Mouse (Mus musculus) left cerebral cortex, adult 2 months (tissue): ENCODE measurements around the gene Sobp. TPM values are rescaled to one million over a fixed set of nuclear protein-coding genes. Genes with fewer than 3 reads are reported as not detected.
A peak's percentile ranks its signal among the peaks of the same experiment; 100 is the strongest.

ENCODE experiments used
- DNase-seq, 2 experiments: peaks; one replicate each; pipeline ENCODE4 v3.0.0; 2021 to 2022; ENCODE audit warnings: low spot score in 2 of 2, mixed read lengths in 1 of 2; ENCODE audit errors: extremely low spot score in 1 of 2
- H3K27ac ChIP-seq: fragments of 200-600 bp; 2 replicates; pipeline ENCODE4 v1.8.1; 2022
- H3K4me3 ChIP-seq: fragments of 200-600 bp; 2 replicates; pipeline ENCODE4 v1.8.1; 2022
- CTCF ChIP-seq: fragments of 200-600 bp; IDR thresholded peaks from 2 replicates; pipeline ENCODE4 v1.8.1; 2022; ENCODE audit warnings: antibody characterized with exemption, mild to moderate bottlenecking, moderate library complexity
- intact Hi-C: fragments of 180-260 bp; cut with DNase I; formaldehyde crosslinking; loops from one replicate; pipeline ENCODE4 v1.15.1; 2025
- total RNA-seq, 2 experiments: library from RNA; stranded (reverse); gene quantifications; 2 replicates each; pipeline ENCODE4 v1.2.3; 2021

Gene Sobp
- total RNA-seq, 2 experiments from 2014 or later, result 76.4 to 77.1 TPM

DNA sequence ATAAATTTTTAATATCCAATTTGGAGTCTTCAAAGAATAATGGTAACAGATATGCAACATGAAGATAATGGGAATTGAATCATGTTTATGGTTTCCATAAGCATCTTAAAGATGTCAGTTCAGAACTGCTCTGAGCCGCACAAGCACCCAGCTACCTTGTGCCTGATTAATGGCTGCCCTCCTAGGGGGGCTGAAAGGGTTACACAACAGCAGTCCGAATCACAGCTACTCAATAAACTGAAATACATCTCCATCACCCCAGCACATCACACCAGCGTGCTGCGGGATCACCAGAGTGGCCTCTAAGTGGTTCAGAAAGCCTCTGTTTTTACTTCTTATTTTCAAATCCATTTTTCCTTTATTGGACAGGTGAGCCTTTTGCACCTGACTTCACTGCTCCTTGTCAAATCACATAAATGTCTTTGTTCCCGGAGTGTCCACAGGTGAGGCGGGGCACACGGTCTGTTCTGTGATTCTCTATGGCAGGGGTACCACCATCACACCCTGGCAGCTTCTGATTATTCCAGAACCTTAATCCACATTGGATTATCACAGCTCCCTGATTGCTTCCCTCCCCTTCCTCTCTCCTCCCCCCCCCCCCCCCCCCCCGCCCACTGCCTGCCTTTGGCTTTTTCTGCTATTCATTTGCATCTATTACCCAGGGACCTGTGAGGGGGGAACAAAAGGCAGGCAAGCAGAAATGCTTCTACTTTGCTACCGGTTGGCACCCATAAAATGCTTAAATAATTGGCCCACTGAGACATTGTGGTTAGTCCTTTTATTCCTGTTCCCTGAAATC is 90.8 kb downstream of the Sobp start:
- Histone ChIP-seq H3K27ac (no peak overlapping the region), H3K4me3 (no peak overlapping the region)
- no peak for TF ChIP-seq CTCF
- DNase-seq, result no peak
- intact Hi-C loops, result no loop called here

DNA sequence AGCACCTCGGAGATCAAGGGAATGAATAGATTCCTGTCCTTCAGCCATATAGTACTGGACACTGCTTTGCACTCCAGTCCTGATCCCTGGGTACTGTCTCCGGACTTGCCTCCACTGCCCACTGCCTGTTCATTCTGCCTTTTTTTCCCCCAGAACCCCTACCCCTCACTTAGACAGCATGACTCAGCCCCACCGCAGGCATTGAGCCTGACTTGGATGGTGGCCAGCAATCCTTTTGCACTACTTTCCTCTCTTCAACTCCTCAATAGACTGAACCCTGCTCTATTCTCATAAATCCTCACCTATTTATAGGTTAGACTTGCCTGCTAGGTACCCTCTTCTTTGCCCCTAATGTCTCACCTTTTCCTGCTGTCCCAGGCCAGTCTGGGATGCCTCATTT is 93.0 kb downstream of the Sobp start:
- intact Hi-C loops, result no loop called here
- Histone ChIP-seq H3K27ac (no peak overlapping the region), H3K4me3 (no peak overlapping the region)
- TF ChIP-seq CTCF, result no peak
- no peak for DNase-seq

DNA sequence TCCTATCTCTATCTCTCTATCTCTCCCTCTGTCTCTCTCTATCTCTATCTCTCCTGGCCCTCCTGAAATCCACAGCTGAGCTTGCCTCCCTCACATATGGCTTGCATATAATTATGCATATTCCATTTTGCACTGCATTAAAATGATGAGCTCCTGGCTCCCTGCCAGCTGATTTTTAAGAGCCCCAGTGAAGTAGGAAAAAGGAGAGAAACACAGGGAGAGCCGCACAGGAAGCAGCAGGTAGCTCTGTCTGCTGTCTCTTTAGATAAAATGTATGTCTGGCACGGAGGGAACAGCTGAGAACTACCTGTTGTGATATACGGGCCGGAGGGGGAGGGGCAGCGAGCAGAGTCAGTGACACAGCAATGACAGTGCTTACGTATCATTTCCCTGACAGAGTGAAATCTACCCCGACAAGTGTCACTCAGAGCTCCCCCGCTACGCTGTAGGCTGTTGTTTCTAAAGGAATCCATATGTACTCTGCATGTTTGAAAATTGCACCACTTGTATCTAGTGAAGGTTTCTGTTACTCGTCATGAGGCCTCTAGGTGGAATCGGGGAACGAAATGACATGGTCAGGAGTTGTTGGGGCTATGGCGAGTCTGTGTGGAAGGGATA is 98.7 kb downstream of the Sobp start:
- H3K27ac ChIP-seq, result peak overlapping the region; percentile 33
- intact Hi-C loops, result loop anchor here (2.0 kb wide), 1 partner anchor 17 kb away; no protein-coding TSS in a partner anchor
- DNase-seq, result peak; percentile 41 to 55
- H3K4me3 ChIP-seq, result no peak overlapping the region
- TF ChIP-seq CTCF, result no peak; the same call in 1 of the 2 replicates

DNA sequence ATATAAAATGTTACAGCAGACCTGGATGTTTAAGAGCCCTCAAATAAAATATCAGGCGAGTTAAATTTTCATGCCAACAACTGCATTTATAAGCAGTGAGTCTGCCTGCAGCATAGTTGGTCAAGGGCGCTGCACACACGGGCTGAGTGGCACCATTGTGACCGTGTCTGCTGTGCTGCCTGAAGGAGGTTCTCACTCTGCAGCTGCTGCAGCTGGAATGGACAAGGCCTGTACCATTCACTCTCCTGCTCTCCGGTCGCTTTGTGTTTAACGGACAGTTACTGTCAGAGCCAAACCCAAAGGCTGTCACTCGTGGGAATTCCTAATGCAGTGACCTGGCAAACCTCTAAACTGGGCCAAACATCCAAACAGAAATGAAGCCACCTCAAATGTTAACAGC is 101.0 kb downstream of the Sobp start:
- no peak for TF ChIP-seq CTCF
- Histone ChIP-seq H3K27ac (peak overlapping the region; percentile 55), H3K4me3 (no peak overlapping the region)
- no peak for DNase-seq
- intact Hi-C loops, result loop anchor here (5.0 kb wide), 1 partner anchor 49 kb away; no protein-coding TSS in a partner anchor

DNA sequence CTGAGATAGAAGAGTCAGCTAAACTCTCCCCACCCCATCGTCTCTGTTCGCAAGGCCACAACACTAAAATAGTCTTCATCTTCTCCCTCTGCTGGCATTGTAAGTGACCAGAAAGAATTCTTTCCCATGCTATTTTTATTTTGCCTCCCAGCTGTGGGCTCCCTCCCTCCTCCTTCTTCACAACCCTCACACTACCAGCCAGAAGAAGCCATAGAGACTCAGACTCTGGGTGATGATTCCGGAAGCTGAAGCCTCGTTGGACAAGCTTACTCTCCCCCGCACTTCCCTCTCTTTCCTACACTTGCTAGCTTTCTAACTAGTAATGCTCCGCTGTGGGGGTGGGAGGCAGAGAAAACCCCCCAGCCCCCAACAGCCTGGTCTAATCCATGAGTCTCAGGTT is 103.4 kb downstream of the Sobp start:
- DNase-seq, result no peak
- H3K4me3 ChIP-seq, result no peak overlapping the region
- intact Hi-C loops, result loop anchor here (2.0 to 5.0 kb wide), 3 partner anchors 50 to 102 kb away; no protein-coding TSS in a partner anchor
- no peak; the same call in 1 of the 2 replicates for TF ChIP-seq CTCF
- H3K27ac ChIP-seq, result peak overlapping the region; percentile 16; the same call in 1 of the 2 replicates

DNA sequence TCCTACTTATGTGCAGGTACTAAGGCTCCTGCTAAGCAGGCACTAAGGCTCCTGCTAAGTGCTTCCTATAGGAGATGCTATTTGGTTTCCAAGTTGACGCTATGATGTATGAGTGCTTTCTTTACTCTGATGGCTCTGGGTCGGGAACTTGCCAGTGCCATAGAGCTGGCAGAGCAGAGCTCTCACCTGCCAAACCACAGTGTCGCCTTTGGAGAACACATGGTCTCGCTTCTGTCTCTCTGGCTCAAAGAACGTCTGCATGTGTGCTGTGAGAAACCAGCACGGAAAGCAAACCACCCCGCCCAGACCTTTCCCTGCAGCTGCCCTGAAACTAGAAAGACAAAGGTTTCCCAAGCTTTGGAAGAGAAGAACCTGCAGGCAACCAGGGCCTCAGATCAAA is 109.0 kb downstream of the Sobp start:
- no peak for TF ChIP-seq CTCF
- intact Hi-C loops, result no loop called here
- H3K4me3 ChIP-seq, result no peak overlapping the region
- DNase-seq, result no peak
- no peak overlapping the region for H3K27ac ChIP-seq

DNA sequence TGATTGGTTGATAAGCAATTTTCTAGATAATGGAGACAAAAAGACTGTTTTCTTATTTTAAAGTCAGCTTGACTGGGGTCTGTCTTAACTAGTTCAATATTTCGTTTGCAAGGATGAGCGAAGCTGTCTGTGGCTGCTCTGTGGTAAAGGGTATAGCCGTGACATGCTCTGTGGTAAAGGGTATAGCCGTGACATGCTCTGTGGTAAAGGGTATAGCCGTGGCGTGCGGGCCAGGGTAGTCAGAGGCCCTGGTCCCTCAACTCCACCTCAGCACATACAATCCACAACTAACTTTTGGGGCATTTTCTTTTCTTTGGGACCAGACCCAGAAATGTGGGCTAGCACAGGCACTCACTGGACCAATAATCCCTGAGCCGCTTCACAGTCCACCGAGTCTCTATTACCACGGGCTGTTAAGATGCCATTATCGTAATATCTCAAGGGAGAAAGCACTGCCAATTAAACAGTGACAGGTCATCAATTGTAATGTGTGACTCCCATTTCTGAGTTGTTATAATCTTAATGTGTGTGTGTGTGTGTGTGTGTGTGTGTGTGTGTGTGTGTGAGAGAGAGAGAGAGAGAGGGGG is 112.7 kb downstream of the Sobp start:
- H3K4me3 ChIP-seq, result no peak overlapping the region
- no peak for TF ChIP-seq CTCF
- H3K27ac ChIP-seq, result no peak overlapping the region
- intact Hi-C loops, result no loop called here
- no peak for DNase-seq

DNA sequence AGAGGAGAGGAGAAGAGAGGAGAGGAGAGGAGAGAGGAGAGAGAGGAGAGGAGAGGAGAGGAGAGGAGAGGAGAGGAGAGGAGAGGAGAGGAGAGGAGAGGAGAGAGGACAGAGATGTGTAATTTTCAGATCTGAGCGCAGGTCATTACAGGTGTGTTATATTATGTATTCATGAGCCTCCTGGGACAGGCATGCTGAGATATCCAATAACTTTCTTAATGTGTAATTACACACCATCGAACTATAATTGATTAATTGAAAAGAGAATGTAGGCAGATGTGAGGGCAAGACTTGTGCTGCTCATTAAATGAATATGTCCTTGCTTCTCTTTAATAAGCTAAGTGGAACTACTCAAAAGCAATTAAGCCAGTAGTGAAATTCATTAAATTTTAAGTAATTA is 118.9 kb downstream of the Sobp start:
- intact Hi-C loops, result no loop called here
- no peak for TF ChIP-seq CTCF
- Histone ChIP-seq H3K27ac (no peak overlapping the region), H3K4me3 (no peak overlapping the region)
- no peak for DNase-seq

DNA sequence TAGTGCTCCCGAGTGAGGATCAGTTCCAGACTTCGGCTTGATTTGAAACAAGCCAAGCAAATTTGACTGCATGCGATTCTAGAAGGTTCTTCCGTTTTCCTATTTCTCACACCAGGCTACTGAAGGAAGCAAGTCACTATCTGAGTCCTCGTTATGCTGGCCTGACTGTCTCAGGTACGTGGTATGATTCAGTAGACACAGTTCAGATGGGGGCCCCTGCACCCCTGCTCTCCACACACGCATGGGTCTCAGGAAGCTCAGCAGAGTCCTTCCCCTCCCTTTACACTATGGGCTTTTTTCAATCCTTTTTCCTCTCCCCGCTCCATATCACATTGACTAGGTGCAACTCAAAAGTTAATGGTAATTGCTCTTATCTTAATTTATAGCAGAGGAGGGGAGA is 119.6 kb downstream of the Sobp start:
- DNase-seq, result no peak
- intact Hi-C loops, result no loop called here
- Histone ChIP-seq H3K4me3 (no peak overlapping the region), H3K27ac (no peak overlapping the region)
- TF ChIP-seq CTCF, result no peak

DNA sequence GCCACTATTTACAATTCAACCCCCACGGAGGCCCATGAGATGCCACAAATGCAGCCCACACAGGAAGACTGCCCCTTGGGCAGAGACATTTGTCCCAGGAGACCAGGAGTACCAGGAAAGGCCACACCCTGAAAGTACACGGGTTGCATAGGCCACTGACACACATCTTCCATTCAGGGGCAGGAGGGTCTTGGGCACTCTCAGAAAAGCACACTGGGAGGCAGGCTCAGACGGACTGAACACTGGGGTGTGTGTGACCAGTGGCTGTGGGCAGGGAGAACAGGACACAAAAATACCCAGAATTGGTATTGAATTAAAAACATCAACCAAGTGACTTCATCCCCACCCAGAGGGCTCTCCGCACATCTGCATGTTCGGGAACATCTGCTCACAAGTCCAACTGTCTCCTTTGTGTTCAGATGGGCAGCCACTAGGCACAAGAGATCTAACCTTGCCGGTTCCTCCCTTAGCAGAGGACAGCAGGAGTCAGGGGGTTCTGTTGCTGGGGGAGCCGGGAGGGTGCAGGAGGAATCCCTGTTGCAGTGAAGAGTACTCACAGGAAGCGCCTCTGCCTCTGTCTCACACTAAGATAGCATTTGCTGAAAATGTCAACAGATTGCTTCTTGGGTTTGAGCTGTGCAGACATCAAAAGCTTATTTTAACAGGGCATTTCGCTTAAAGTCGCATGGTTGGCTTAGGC is 120.3 kb downstream of the Sobp start:
- DNase-seq, result no peak
- intact Hi-C loops, result no loop called here
- H3K4me3 ChIP-seq, result no peak overlapping the region
- no peak for TF ChIP-seq CTCF
- no peak overlapping the region; the same call in 1 of the 2 replicates for H3K27ac ChIP-seq

DNA sequence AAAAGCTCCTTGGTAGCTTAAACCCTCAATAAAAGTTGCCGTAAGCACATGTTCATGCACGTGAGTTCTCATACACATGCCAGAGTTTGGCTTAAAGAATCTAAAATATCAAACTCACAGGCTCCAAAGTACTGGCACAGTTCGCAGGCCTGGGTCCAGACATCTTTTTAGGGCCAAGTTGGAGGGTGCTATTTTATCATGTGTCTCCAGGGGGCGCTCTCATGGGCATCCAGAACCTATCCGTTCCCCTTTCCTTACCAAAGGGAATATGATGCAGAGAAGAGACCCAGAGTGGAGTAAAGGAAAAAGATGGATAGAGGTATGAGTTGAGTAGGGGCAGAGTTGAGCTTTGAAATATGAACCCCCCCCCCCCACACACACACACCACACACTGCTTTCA is 121.9 kb downstream of the Sobp start:
- TF ChIP-seq CTCF, result peak; percentile 63
- intact Hi-C loops, result no loop called here
- Histone ChIP-seq H3K4me3 (no peak overlapping the region), H3K27ac (no peak overlapping the region)
- DNase-seq, result peak in 1 of 2 experiments; percentile 47
